9 mouse cellular contexts compared by ENCODE assay signal in the genomic region with DNA sequence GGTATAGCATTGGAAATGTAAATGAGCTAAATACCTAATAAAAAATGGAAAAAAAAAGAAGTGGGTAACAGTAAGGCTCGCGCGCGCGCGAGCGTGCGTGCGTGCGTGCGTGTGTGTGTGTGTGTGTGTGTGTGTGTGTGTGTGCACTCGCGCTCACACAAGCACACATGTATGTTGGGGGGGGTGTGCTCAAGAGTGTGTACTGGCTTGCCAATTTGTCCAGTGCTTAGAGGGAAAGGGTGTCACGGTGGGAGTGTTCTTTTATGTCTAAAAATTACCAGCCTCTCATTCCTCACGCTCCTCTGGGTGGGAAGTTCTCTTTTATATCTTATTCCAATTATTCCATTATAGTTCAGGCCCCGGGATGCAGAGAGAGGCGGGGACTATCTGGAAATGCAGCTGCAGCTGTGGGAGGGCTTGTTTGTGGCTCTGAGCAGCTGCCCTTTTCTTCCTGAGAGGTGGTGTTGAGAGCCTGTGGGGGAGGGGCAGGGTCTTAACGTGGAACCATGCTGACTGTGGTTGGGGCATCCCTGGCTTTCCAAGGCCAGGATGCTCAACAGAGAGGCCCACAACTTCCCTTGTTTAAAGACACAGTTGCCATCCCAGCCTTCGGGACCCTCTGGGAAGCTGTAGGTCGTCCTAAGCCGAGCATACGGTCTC. TPM values are rescaled to one million over a fixed set of nuclear protein-coding genes. Genes with fewer than 3 reads are reported as not detected.
DNase-seq lines count a peak whose midpoint lies in the region; ATAC-seq lines count a peak whose summit lies in the region.
"Had no signal": no experiment of that assay in that cellular context is flagged by ENCODE, and none has a peak within 500 bp of the region (broad histone marks: within the 10 kb centered on the region; RNA-seq: fewer than 3 reads in every experiment).

No protein-coding gene starts in this region.

- peak; percentile 16 for DNase-seq in right cerebral cortex, postnatal 14 days
- DNase-seq in right cerebral cortex, adult 18-20 months, result no peak
- peak; percentile 56 for DNase-seq in limb, embryonic 10.5 days (ENCODE audit: low spot score)
- DNase-seq in retina, postnatal 1 day, result peak; percentile 91
- no peak for DNase-seq in gastrocnemius, adult 18-20 months (ENCODE audit: low spot score)
- DNase-seq in lung, adult 18-20 months, result no peak
- DNase-seq: kidney, adult 18-20 months had no signal

- H3K4me3 ChIP-seq in embryonic facial prominence, embryonic 15.5 days (replicated peaks), result no peak overlapping the region
- H3K4me3 ChIP-seq in limb, embryonic 10.5 days, result no peak overlapping the region; the same call in 1 of the 2 replicates

- no peaks in the 10 kb centered on the region; the same call in 1 of the 2 replicates for H3K27me3 ChIP-seq in embryonic facial prominence, embryonic 15.5 days
- H3K27me3 ChIP-seq in limb, embryonic 10.5 days (ENCODE audit: low read depth, poor library complexity, severe bottlenecking), result no peaks in the 10 kb centered on the region

- no peaks in the 10 kb centered on the region for H3K36me3 ChIP-seq in embryonic facial prominence, embryonic 15.5 days
- no peaks in the 10 kb centered on the region for H3K36me3 ChIP-seq in limb, embryonic 10.5 days

- H3K4me2 ChIP-seq in embryonic facial prominence, embryonic 15.5 days (replicated peaks), result no peak overlapping the region

- WGBS in embryonic facial prominence, embryonic 15.5 days, result 58% methylated on average over 22 of the region's 22 CpGs
- 66% methylated on average over 22 of the region's 22 CpGs for WGBS in limb, embryonic 10.5 days

- ATAC-seq in embryonic facial prominence, embryonic 15.5 days (ENCODE audit: insufficient number of reproducible peaks, low FRiP score, low TSS enrichment, low read depth), result peak; percentile 60; the same call in 1 of the 2 replicates

- H3K27ac ChIP-seq in embryonic facial prominence, embryonic 15.5 days (replicated peaks), result no peak overlapping the region
- peak overlapping the region; percentile 83 for H3K27ac ChIP-seq in limb, embryonic 10.5 days
- H3K27ac ChIP-seq: stomach, postnatal 0 days had no signal

- peaks cover 7% of the 10 kb centered on the region for H3K4me1 ChIP-seq in embryonic facial prominence, embryonic 15.5 days
- peaks cover 11% of the 10 kb centered on the region for H3K4me1 ChIP-seq in limb, embryonic 10.5 days

- no peak overlapping the region for H3K9ac ChIP-seq in embryonic facial prominence, embryonic 15.5 days

- H3K9me3 ChIP-seq in embryonic facial prominence, embryonic 15.5 days (replicated peaks), result no peaks in the 10 kb centered on the region
- no peaks in the 10 kb centered on the region for H3K9me3 ChIP-seq in limb, embryonic 10.5 days (replicated peaks)

RNA-seq across cellular contexts. Expression of gene Sema5b, which starts 23.4 kb away (rescaled TPM):
- polyA plus RNA-seq in embryonic facial prominence, embryonic 15.5 days (2015; fragmentation: Nextera tagmentation; extraction: Ambion mirVana), result 6.3 and 6.8 TPM in 2 replicates
- polyA plus RNA-seq in limb, embryonic 10.5 days (2016; fragmentation: Nextera tagmentation; extraction: Ambion mirVana), result 2.0 and 3.4 TPM in 2 replicates
- total RNA-seq in gastrocnemius, adult 18-20 months (2021), result under 1 TPM; 0.23 to 0.24 TPM

Comparison
In these comparisons a context has a peak if more than half of its experiments do, and no peak if none do; other contexts are left out.
1. DNase-seq: peak in right cerebral cortex, postnatal 14 days (single experiment), limb, embryonic 10.5 days (single experiment) and retina, postnatal 1 day (single experiment); none in right cerebral cortex, adult 18-20 months (single experiment), gastrocnemius, adult 18-20 months (single experiment) and lung, adult 18-20 months (0 of 2).